Mouse (Mus musculus) megakaryocyte progenitor cell, adult 5-6 weeks (primary cell): ENCODE results near the gene Lrig1. TPM values are rescaled to one million over a fixed set of nuclear protein-coding genes. Genes with fewer than 3 reads are reported as not detected.
"Not testable (repeated sequence)": the region's sequence is repeated elsewhere in the genome, so short reads cannot be mapped to it uniquely, and the experiment has no call there.

Source experiments
- ATAC-seq: replicated peaks from 2 replicates; pipeline ENCODE4 v1.8.0; 2016; ENCODE audit warnings: mild to moderate bottlenecking, moderate TSS enrichment, inconsistent platforms; ENCODE audit not compliant: poor library complexity
- total RNA-seq, 2 experiments: library from RNA; stranded (forward) in 1 of 2; stranded (reverse) in 1 of 2; fragments of 157-497, 149-512 nt in 1 of 2; fragments of 200-1000 nt in 1 of 2; gene quantifications; 2 replicates each; pipeline versions ENCODE4 v1.2.3 to v1.2.4; 2015 to 2017

The Lrig1 gene
- total RNA-seq, 2 experiments from 2014 or later: 0.44 to 0.79 TPM

DNA sequence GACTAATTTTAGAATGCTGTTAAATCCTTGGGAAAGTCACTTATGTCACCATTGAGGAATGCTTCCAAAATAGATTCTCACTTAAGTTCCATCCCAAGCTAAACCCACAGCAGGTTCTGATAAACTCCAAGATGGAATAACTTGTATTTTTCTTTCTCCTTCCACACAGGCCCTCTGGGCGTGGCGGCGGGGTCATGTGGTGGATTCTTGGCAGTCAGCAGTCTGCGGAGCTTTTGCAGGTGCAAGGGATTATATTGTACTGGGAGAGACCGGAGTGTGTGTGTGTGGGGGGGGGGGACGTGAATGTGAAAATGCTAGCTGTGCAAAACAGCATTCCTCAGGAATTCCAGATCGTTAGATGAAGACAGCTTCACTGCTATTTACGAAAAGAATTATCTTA lies 107.7 kb downstream of the Lrig1 start:
- no peak for ATAC-seq

DNA sequence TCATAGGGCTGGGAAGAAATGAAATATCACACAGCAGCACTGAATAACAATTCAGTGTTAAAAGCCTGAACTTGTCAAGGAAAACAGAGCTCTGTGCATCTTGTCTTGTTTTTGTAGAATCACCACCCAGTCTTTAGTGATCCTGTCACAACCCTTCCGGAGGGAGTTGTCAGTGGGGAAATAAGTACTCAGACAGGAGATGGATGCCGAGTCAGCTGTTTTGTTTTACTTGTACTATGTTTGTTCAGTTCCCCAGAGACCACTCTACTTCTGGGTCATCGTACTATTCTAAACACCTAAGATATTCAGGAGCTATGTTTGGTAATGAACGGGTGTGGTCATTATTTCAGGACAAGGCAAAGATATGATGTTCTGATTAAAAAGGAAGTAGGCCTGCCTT lies 111.6 kb downstream of the Lrig1 start:
- no peak for ATAC-seq

DNA sequence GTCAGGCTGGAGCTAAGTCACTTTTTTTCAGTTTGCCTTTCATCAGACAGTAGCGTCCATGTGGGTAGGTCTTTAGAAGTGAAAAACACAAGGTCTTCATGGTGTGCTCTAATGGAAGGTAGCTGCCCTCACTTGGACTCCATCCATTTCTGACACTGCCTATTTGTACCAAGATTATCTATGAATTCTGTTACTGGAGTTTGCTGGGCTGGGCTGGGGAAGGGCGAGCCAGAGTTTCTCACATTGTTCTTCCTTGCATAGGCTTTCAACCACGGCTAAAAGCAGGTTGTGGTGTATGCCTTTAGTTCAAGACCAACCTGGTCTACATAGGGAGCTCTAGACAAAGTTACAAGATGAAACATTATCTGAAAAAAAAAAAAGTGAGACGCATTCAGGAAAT lies 115.0 kb downstream of the Lrig1 start:
- ATAC-seq: no peak

DNA sequence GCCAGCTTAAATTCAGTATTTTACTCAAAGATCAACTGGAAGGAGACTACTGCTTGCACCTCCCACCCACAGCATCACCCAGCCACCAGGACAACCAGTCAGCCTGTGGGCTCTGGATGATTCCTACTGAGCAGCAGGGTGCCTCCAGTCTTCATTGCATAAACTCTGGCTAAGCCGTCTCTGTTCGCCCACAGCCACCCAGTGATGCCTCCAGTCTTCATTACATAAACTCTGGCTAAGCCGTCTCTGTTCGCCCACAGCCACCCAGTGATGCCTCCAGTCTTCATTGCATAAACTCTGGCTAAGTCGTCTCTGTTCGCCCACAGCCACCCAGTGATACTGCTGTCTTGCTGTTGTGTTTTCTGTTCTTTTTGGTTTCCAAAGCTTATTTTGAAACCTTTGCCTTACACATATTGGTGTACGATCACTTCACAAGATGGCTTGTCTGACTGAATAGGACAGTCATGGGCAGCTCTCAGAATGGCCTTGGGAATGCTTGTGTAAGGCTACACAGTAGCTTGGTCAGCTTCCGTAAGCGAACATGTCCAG lies 115.7 kb downstream of the Lrig1 start:
- ATAC-seq: no peak

DNA sequence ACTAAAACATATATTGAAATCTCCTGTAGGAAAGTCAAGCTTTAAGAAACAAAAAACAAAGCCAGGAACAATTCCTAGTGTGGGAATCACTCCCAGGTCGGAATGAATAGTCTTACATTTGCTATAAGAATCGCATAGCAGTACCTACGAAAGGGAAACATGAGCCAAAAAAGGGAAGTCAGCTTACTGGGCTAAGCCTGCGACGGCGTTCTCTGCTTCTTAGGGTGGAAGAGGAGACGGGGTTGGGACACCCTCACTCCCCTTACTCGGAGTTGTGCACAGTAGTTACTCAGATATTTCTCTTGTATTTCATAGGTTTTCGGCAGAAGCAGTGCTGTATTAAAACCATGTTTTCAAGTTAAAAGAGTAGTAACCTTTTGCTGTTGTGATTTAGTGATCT lies 117.9 kb downstream of the Lrig1 start:
- peak; percentile 65 for ATAC-seq

DNA sequence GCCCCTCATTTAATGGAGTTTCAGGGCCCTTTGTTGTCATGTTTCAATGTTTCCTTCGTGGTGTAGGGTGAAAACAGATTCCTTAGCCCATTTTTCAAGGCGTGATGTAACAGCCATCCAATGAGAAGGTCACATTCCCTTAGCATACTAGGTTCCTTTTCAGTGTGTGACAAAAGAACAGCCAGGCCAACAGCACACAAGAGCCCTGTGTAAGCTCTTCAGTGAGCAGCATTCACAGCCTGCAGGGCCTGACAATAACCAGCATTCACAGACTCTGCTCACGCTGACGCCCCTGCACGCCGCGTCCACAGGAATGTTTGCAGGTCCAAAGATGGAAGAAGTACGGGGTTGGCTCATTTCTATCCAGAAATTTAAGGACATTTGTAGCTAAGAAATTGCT lies 122.0 kb downstream of the Lrig1 start:
- no peak for ATAC-seq

DNA sequence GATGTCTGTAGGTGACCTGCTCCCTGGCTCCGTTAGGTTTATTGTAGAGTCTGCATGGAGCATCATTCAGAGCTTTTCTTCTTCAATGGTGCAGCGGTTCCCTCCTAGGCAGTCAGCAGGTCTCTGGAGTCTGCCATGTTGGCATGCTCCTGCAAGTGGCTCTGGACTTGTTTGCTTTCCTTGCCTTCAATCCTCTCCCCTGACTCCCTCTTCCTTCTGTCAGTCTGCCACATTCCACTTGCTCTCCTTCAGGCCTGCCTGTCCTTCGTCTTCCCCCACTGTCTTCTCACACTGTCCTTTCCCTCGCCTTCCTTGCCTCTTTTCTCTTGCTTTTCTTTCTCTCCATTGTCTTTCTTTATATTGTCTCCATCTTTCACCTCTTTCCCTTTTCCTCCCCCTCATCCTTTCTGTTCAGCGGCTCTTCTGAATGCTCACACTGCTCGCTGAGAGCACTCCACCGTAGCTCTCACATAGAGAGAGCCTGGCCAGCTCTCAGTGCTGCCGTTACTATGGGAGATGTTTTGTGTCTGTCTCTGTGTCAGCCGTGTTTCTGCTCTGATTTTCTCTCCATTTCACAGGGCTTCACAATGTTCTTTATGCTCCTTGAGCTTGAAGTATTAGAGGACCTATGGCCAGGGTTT lies 124.3 kb downstream of the Lrig1 start:
- no peak for ATAC-seq

DNA sequence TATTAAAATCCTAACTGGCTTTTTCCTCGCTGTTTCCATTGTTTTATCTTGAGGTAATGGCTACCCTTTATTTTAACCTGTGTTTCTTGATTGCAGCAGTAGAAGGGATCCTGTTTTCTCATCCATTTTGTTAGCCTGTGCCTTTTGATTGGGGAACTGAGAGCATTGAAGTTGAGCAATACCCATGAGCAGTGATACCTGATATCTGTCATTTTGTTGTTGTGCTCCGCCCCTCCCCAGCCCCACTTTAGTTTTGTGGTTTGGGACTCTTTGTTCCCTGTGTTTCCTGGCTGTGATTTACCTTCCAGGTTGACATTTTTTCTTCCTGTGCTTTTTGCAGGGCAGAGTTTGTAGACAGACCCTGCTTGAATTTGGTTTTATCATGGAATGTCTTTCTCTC lies 131.9 kb downstream of the Lrig1 start:
- 0 out of 2 replicates have a peak, but pooled peaks have one; percentile 34 for ATAC-seq

DNA sequence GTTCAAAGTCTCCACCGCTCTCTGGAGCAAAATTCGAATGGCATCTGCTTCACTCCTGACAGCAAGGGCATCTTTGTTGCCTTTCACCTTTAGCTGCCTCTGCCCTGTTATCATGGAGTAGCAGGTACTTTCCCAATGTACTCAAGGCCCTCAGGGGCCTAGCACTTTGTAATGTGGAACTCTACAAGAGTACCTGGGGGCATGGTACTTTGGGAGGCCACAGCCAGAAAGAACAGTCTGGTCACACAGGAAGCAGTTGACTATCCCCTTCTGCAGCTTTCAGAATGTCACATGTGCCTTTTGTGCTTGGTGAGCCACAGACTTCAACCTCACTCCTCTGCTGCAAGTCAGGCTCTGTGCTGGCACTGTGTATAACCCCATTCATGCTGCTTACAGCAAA lies 134.2 kb downstream of the Lrig1 start:
- ATAC-seq: no peak

DNA sequence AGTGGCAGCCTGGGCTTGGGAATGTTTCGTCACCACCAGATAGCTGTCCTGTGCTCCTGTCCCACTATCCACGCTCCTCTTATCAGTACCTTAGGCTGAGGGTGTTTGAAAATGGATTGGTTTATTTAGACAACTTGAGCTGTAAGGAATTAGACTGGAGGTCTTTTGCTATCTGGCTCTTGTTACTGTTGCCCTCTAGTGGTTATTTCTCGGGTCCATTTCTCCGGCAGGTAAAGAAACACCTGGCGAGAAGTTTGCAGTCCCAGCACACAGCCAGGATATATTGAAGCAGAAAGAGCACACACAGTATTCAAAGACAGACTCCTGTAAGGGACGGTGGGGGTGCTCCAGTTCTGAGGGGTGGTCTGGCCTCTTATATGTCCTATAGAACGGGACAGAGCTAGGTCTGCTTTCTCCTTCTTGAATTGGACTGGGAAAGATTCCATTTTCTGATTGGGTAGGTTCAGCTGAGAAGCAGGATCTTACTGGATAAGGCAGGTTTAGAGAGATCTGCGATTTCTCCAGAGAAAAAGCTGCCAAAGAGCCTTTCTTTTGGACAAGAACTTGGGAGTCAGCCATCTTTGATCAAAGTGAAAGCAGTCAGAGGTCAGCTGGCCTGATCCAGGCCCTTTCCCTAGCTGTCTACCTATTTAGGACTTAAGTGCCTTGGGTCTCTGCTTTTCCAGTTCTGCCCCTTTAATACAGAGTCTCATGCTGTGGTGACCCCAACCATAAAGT lies 136.6 kb downstream of the Lrig1 start:
- ATAC-seq: no peak

DNA sequence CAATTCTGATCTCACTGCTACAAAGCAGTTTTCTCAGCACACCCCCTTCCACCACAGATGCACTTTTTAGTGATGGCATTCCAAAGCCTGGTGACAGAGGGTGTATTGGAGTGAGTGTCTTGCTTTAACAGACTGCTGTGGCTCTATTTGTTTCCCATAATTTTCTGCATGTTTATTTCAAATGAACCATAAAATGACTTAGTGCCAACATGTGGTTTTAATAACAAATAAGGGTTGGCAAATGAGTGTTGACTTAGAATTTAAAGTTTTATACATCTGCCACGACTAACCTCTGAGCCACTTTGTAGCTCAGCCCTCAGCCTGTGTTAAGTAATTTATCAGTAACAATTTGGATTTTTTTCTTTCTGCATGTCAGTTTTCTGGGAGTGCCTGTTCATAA lies 138.6 kb downstream of the Lrig1 start:
- no peak for ATAC-seq

DNA sequence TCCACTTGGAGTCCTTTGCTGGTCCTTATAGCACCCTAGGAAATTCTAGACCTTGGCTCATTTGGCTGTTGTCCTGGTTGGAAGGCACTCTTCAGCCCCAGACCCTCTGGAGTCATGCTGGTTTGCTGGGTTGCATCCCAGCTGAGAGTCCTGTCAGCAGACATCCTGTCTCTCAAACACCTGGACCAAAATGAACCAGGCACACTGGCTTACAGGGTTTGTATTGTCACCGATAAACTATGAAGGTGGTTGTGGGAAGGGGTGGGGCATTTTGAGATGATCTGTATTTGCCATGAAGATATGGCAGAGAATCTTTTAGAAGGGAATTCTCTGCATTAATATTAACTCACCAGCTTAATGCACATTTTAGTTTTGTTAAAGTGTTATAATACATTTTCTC lies 139.1 kb downstream of the Lrig1 start:
- ATAC-seq: no peak

DNA sequence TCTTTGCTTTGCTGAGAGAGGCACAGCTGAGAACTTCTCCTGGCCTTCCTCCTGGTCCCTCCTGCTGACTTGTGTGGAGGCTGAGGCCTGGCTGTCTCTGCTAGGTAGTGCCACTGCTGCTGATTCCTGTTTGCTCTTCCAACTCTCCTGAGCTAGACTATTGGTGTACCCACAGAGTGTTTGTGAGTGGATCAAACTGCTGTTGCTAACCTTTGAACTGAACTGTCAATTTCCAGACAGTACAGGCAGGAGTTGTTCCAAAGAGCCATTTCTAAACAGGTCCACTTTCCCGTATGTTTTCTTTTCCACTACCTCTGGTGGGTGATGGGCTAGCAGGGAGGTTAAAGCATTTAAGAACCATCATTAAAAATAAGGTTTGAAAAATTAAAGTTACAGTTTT lies 141.4 kb downstream of the Lrig1 start:
- ATAC-seq: not testable (repeated sequence)

Other genes with a start within 250 kb of the Lrig1 start
- gene Slc25a26, start 199.8 kb downstream of the Lrig1 start, total RNA-seq (2015): 3.5 and 4.5 TPM in 2 replicates
- 6.5 and 6.6 TPM in 2 replicates for gene Slc25a26, start 199.8 kb downstream of the Lrig1 start, total RNA-seq (2017)